Mouse (Mus musculus) CD8-positive naive resting alpha-beta T cell, adult 2 months (primary cell): Measurements from ENCODE around the gene Nptx1.

Source experiments
- DNase-seq, 2 experiments: peaks; one replicate each; pipeline ENCODE4 v3.0.0; 2022; ENCODE audit warnings: low read depth in 2 of 2, low spot score in 2 of 2

The Nptx1 gene

GRCm38 (mm10) chr11:119496147-119496546 lies 51.4 kb downstream of the Nptx1 start:
- no peak for DNase-seq

DNA sequence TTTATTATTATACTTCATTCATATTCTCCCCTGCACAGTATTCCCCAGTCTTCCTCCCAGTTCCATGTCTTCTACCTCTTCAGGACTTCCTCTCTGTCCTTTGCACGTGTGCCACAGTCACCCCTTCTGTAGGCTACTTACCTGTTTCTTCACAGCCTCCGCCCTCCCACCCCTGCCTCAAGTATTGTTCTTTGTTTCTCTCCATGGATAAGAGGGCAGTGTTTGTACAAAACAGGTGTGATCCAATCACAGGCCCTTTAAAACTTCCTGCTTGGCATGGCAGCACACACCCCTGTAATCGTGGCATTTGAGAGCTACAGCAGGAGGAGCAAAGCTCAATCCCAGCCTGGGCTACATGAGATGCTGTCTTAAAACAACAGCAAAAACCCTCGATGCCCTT lies 54.0 kb downstream of the Nptx1 start:
- DNase-seq = no peak

- DNase-seq = no peak
Measured at GRCm38 (mm10) chr11:119492830-119493229, 54.7 kb downstream of the Nptx1 start.

- no peak for DNase-seq
Measured at GRCm38 (mm10) chr11:119491690-119492087, 55.9 kb downstream of the Nptx1 start.

DNA sequence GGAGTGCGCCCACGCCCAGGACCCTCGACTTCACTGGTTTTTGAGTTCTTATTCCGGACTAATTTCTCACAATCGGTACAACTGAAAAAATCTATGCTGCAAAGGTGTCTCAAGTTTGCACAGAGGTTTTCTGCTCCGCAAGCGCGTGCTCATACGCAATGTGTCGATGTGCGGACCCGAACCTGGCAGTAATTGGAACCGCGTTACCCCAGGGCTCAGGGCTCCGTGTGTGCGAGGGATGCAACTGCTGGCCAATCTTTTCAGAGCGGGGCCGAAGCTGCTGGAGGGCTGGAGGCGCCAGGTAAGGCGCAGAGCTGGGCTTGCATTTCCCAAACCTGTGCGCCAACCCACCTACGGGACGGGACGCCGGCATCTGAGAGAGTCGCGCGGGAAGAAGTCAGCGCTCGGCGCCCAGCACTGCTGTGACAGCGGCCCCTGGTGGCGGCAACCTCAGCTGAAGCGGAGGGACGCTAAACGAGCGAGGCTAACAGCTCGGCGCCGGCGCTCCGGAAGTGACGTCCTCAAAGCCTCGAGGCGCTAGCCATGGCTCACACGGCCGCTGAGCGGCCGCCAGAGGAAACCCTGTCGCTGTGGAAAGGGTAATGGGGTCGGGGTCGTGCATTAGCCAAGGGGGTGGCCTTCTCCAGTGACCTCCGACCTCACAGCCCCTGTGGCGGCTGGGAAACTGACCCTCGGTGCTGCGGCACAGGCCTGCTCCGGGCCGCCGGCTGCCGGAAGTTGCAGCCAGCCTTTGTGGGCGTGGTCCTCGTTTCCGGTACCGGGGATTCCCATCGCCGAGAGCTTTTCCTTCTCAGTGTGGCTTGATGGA lies 56.5 kb downstream of the Nptx1 start, which contains the start of gene Endov:
Endov (plus strand) TSS at position 487 of the 829 bp plus-strand sequence.
- peak; percentile 96 to 97 for DNase-seq
